Mouse (Mus musculus): Measurements from ENCODE around the gene Gna12. TPM values are rescaled to one million over a fixed set of nuclear protein-coding genes. Genes with fewer than 3 reads are reported as not detected.

Gene Gna12
- polyA plus RNA-seq, 1 experiment from 2014 or later, result 23.8 TPM

- H3K4me1 ChIP-seq (replicated peaks; ENCODE audit: control insufficient read depth, insufficient read depth, low read length), result peaks cover 16% of the 10 kb centered on the region
- H3K9ac ChIP-seq, result no peak overlapping the region
- H3K9me3 ChIP-seq (ENCODE audit: control insufficient read depth, low read length), result no peaks in the 10 kb centered on the region
- no peaks in the 10 kb centered on the region; the same call in 1 of the 2 replicates for H3K36me3 ChIP-seq (replicated peaks; ENCODE audit: control insufficient read depth, insufficient read depth)
- H3K4me3 ChIP-seq (replicated peaks; ENCODE audit: low read length), result no peak overlapping the region
- ATAC-seq (ENCODE audit: low FRiP score), result no peak
- no peak for DNase-seq (ENCODE audit: low spot score)
- H3K4me2 ChIP-seq (replicated peaks), result no peak overlapping the region
- no peak overlapping the region for H3K27ac ChIP-seq
- WGBS, result 66% methylated on average over 4 of the region's 4 CpGs
- H3K27me3 ChIP-seq (ENCODE audit: control insufficient read depth, insufficient read depth, low read length), result no peaks in the 10 kb centered on the region
Measured at GRCm38 (mm10) chr5:140820539-140820938, 9.7 kb downstream of the Gna12 start.

- no peak overlapping the region for H3K4me3 ChIP-seq (replicated peaks; ENCODE audit: low read length)
- H3K4me1 ChIP-seq (replicated peaks; ENCODE audit: control insufficient read depth, insufficient read depth, low read length), result peaks cover 23% of the 10 kb centered on the region
- H3K9ac ChIP-seq, result no peak overlapping the region
- WGBS, result 56% methylated on average over 4 of the region's 4 CpGs
- ATAC-seq (ENCODE audit: low FRiP score) (no peak), DNase-seq (ENCODE audit: low spot score) (no peak)
- no peaks in the 10 kb centered on the region for H3K36me3 ChIP-seq (replicated peaks; ENCODE audit: control insufficient read depth, insufficient read depth)
- H3K9me3 ChIP-seq (ENCODE audit: control insufficient read depth, low read length), result no peaks in the 10 kb centered on the region
- no peaks in the 10 kb centered on the region for H3K27me3 ChIP-seq (ENCODE audit: control insufficient read depth, insufficient read depth, low read length)
- no peak overlapping the region for H3K27ac ChIP-seq
- H3K4me2 ChIP-seq (replicated peaks), result no peak overlapping the region
Measured at GRCm38 (mm10) chr5:140819594-140819993, 10.6 kb downstream of the Gna12 start.

GRCm38 (mm10) chr5:140818482-140819076, 11.7 kb downstream of the Gna12 start:
- WGBS, result 83% methylated on average over 5 of the region's 5 CpGs
- no peak for ATAC-seq (ENCODE audit: low FRiP score)

GRCm38 (mm10) chr5:140816950-140817568, 13.2 kb downstream of the Gna12 start:
- Histone ChIP-seq H3K36me3 (replicated peaks; ENCODE audit: control insufficient read depth, insufficient read depth) (no peaks in the 10 kb centered on the region), H3K9ac (no peak overlapping the region), H3K4me1 (replicated peaks; ENCODE audit: control insufficient read depth, insufficient read depth, low read length) (peaks cover 30% of the 10 kb centered on the region), H3K4me2 (replicated peaks) (no peak overlapping the region), H3K27me3 (ENCODE audit: control insufficient read depth, insufficient read depth, low read length) (no peaks in the 10 kb centered on the region), H3K27ac (no peak overlapping the region), H3K4me3 (replicated peaks; ENCODE audit: low read length) (no peak overlapping the region), H3K9me3 (ENCODE audit: control insufficient read depth, low read length) (no peaks in the 10 kb centered on the region)
- 90% methylated on average over 6 of the region's 6 CpGs for WGBS
- ATAC-seq (ENCODE audit: low FRiP score), result no peak
- no peak for DNase-seq (ENCODE audit: low spot score)

More at GRCm38 (mm10) chr5:140818482-140819076, 11.7 kb downstream of the Gna12 start:
- no peak overlapping the region for H3K4me3 ChIP-seq (replicated peaks; ENCODE audit: low read length)
- DNase-seq (ENCODE audit: low spot score), result no peak
- no peak overlapping the region for H3K9ac ChIP-seq
- no peaks in the 10 kb centered on the region for H3K36me3 ChIP-seq (replicated peaks; ENCODE audit: control insufficient read depth, insufficient read depth)
- no peak overlapping the region for H3K27ac ChIP-seq
- H3K4me1 ChIP-seq (replicated peaks; ENCODE audit: control insufficient read depth, insufficient read depth, low read length), result peaks cover 23% of the 10 kb centered on the region
- H3K9me3 ChIP-seq (ENCODE audit: control insufficient read depth, low read length), result no peaks in the 10 kb centered on the region
- no peak overlapping the region for H3K4me2 ChIP-seq (replicated peaks)
- H3K27me3 ChIP-seq (ENCODE audit: control insufficient read depth, insufficient read depth, low read length), result no peaks in the 10 kb centered on the region

GRCm38 (mm10) chr5:140816008-140816407, 14.2 kb downstream of the Gna12 start:
- no peak overlapping the region for H3K4me2 ChIP-seq (replicated peaks)
- DNase-seq (ENCODE audit: low spot score) (no peak), ATAC-seq (ENCODE audit: low FRiP score) (no peak)
- H3K4me1 ChIP-seq (replicated peaks; ENCODE audit: control insufficient read depth, insufficient read depth, low read length), result peaks cover 36% of the 10 kb centered on the region
- no peak overlapping the region for H3K4me3 ChIP-seq (replicated peaks; ENCODE audit: low read length)
- no peaks in the 10 kb centered on the region for H3K9me3 ChIP-seq (ENCODE audit: control insufficient read depth, low read length)
- WGBS, result 92% methylated on average over 3 of the region's 3 CpGs
- no peak overlapping the region for H3K9ac ChIP-seq
- no peaks in the 10 kb centered on the region for H3K27me3 ChIP-seq (ENCODE audit: control insufficient read depth, insufficient read depth, low read length)
- peak overlapping the region; percentile 64; the same call in 1 of the 2 replicates for H3K27ac ChIP-seq
- H3K36me3 ChIP-seq (replicated peaks; ENCODE audit: control insufficient read depth, insufficient read depth), result no peaks in the 10 kb centered on the region

GRCm38 (mm10) chr5:140815059-140815728, 15.0 kb downstream of the Gna12 start:
- Histone ChIP-seq H3K27me3 (ENCODE audit: control insufficient read depth, insufficient read depth, low read length) (no peaks in the 10 kb centered on the region), H3K4me2 (replicated peaks) (0 out of 2 replicates have a peak overlapping the region, but pooled peaks have one; percentile 8)

GRCm38 (mm10) chr5:140814403-140814802, 15.8 kb downstream of the Gna12 start:
- H3K4me3 ChIP-seq (replicated peaks; ENCODE audit: low read length), result no peak overlapping the region
- no peak for DNase-seq (ENCODE audit: low spot score)
- H3K9ac ChIP-seq, result no peak overlapping the region
- no peaks in the 10 kb centered on the region for H3K9me3 ChIP-seq (ENCODE audit: control insufficient read depth, low read length)
- WGBS, result 59% methylated on average over 5 of the region's 5 CpGs
- peaks cover 33% of the 10 kb centered on the region for H3K4me1 ChIP-seq (replicated peaks; ENCODE audit: control insufficient read depth, insufficient read depth, low read length)
- H3K36me3 ChIP-seq (replicated peaks; ENCODE audit: control insufficient read depth, insufficient read depth), result no peaks in the 10 kb centered on the region
- H3K27ac ChIP-seq, result no peak overlapping the region
- ATAC-seq (ENCODE audit: low FRiP score), result no peak
- no peak overlapping the region for H3K4me2 ChIP-seq (replicated peaks)
- no peaks in the 10 kb centered on the region for H3K27me3 ChIP-seq (ENCODE audit: control insufficient read depth, insufficient read depth, low read length)

More at GRCm38 (mm10) chr5:140815059-140815728, 15.0 kb downstream of the Gna12 start:
- Histone ChIP-seq H3K9me3 (ENCODE audit: control insufficient read depth, low read length) (no peaks in the 10 kb centered on the region), H3K27ac (peak overlapping the region; percentile 64), H3K4me3 (replicated peaks; ENCODE audit: low read length) (no peak overlapping the region), H3K4me1 (replicated peaks; ENCODE audit: control insufficient read depth, insufficient read depth, low read length) (peaks cover 41% of the 10 kb centered on the region), H3K36me3 (replicated peaks; ENCODE audit: control insufficient read depth, insufficient read depth) (no peaks in the 10 kb centered on the region), H3K9ac (0 out of 2 replicates have a peak overlapping the region, but pooled peaks have one; percentile 26)
- DNase-seq (ENCODE audit: low spot score) (no peak), ATAC-seq (ENCODE audit: low FRiP score) (no peak)
- 12% methylated on average over 9 of the region's 9 CpGs for whole genome bisulfite sequencing

- H3K27ac ChIP-seq, result no peak overlapping the region
- WGBS, result 44% methylated on average over 4 of the region's 4 CpGs
- DNase-seq (ENCODE audit: low spot score) (no peak), ATAC-seq (ENCODE audit: low FRiP score) (no peak)
- H3K4me1 ChIP-seq (replicated peaks; ENCODE audit: control insufficient read depth, insufficient read depth, low read length), result peaks cover 29% of the 10 kb centered on the region
- H3K4me3 ChIP-seq (replicated peaks; ENCODE audit: low read length), result no peak overlapping the region
- H3K9me3 ChIP-seq (ENCODE audit: control insufficient read depth, low read length), result no peaks in the 10 kb centered on the region
- no peaks in the 10 kb centered on the region for H3K36me3 ChIP-seq (replicated peaks; ENCODE audit: control insufficient read depth, insufficient read depth)
- no peak overlapping the region for H3K9ac ChIP-seq
- no peaks in the 10 kb centered on the region for H3K27me3 ChIP-seq (ENCODE audit: control insufficient read depth, insufficient read depth, low read length)
- no peak overlapping the region for H3K4me2 ChIP-seq (replicated peaks)
Measured at GRCm38 (mm10) chr5:140812699-140813098, 17.5 kb downstream of the Gna12 start.

GRCm38 (mm10) chr5:140812063-140812462, 18.2 kb downstream of the Gna12 start:
- Histone ChIP-seq H3K27ac (no peak overlapping the region), H3K4me1 (replicated peaks; ENCODE audit: control insufficient read depth, insufficient read depth, low read length) (peaks cover 29% of the 10 kb centered on the region), H3K9ac (no peak overlapping the region), H3K36me3 (replicated peaks; ENCODE audit: control insufficient read depth, insufficient read depth) (no peaks in the 10 kb centered on the region), H3K4me2 (replicated peaks) (no peak overlapping the region), H3K27me3 (ENCODE audit: control insufficient read depth, insufficient read depth, low read length) (no peaks in the 10 kb centered on the region), H3K9me3 (ENCODE audit: control insufficient read depth, low read length) (no peaks in the 10 kb centered on the region), H3K4me3 (replicated peaks; ENCODE audit: low read length) (no peak overlapping the region)
- 66% methylated on average over 5 of the region's 5 CpGs for WGBS
- no peak for DNase-seq (ENCODE audit: low spot score)
- no peak for ATAC-seq (ENCODE audit: low FRiP score)
